Mouse (Mus musculus): ENCODE data around the gene Kdm5b. TPM values are rescaled to one million over a fixed set of nuclear protein-coding genes. Genes with fewer than 3 reads are reported as not detected.
A peak's percentile ranks its signal among the peaks of the same experiment; 100 is the strongest.
"Not testable (repeated sequence)": the region's sequence is repeated elsewhere in the genome, so short reads cannot be mapped to it uniquely, and the experiment has no call there.

Kdm5b gene
- polyA plus RNA-seq (2015; fragmentation: Nextera tagmentation; extraction: Ambion mirVana), result 96.1 and 98.8 TPM in 2 replicates

DNA sequence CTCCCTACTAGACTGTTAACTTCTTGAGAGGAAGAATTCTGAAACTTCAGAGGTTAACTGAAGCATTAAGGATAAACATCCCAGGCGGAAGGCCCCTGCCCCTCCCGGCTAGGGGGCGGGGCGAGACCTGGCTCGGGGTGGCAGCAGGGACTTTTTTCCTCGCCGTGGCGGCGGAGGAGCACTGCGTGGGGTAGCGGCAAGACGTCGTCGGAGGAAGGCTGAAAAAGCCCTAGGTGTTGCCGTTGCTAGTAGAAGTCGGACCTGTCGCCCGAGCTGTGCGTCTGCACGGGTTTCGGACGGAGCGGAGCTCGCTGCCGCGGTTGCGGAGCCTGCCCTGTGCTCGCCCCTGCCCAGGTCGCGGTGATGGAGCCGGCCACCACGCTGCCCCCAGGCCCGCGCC lies at the start of gene Kdm5b:
Gene Kdm5b, plus strand, starts transcription at position 196 of the 400 bp plus-strand sequence.
- Histone ChIP-seq H3K9ac (peak within 1 kb of the TSS; percentile 100), H3K27me3 (no peaks in the 10 kb centered on the region), H3K36me3 (no peaks in the 10 kb centered on the region), H3K9me3 (no peaks in the 10 kb centered on the region), H3K4me1 (peaks cover 36% of the 10 kb centered on the region), H3K4me3 (peak within 1 kb of the TSS; percentile 100), H3K27ac (peak within 1 kb of the TSS; percentile 96), H3K4me2 (replicated peaks) (peak within 1 kb of the TSS; percentile 72)
- peak; percentile 14; the same call in 1 of the 2 replicates for ATAC-seq (ENCODE audit: low FRiP score, low read depth)
- under 1% methylated on average over 34 of the region's 34 CpGs for WGBS

DNA sequence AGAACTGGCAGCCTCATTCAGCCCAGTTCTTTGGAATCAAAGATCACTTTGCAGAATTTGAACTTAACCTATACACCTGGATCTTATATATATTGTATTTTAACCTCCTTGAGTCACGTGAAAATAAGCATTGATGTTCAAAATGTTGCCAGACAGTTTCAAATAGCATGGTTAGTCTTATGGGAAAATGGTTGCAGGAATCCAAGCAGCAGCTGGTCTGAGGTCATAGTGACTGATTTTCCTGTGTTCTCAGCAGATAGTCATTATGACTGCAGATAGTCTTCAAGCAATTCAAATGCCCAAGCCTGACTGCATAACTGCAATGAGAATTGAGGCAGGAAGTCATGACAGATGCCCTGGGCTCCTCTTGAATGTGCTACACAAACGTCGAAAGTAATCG lies 47.8 kb upstream of the Kdm5b start:
- H3K9me3 ChIP-seq, result no peaks in the 10 kb centered on the region
- H3K4me3 ChIP-seq, result no peak overlapping the region
- H3K4me1 ChIP-seq, result peaks cover 27% of the 10 kb centered on the region
- H3K27me3 ChIP-seq, result peaks cover 45% of the 10 kb centered on the region
- no peak for ATAC-seq (ENCODE audit: low FRiP score, low read depth)
- no peak overlapping the region for H3K27ac ChIP-seq
- no peak overlapping the region for H3K9ac ChIP-seq
- no peak overlapping the region for H3K4me2 ChIP-seq (replicated peaks)
- WGBS, result 62% methylated on average over 4 of the region's 4 CpGs
- H3K36me3 ChIP-seq, result peaks cover 20% of the 10 kb centered on the region

DNA sequence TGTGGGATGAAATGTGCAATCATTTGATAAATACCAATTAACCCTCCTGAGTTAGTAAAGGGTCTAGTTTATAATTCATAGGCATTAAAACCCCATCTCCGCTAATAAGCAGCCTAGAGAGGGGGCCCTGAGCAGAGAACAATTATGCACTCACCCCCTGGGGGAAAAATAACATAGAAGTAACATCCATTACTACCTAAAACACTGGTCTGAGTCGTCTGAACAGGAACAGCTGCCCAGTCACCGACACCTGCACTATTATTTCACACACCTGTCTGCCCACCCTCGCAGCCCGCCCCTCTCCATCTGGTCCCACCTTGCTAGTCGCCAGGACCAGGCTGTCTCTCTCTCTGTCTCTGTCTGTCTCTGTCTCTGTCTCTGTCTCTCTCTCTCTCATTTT lies 47.4 kb upstream of the Kdm5b start:
- Histone ChIP-seq H3K4me1 (peaks cover 27% of the 10 kb centered on the region), H3K36me3 (peaks cover 16% of the 10 kb centered on the region), H3K4me3 (no peak overlapping the region), H3K4me2 (replicated peaks) (peak overlapping the region; percentile 77), H3K27ac (no peak overlapping the region), H3K27me3 (peaks cover 45% of the 10 kb centered on the region), H3K9me3 (no peaks in the 10 kb centered on the region), H3K9ac (no peak overlapping the region)
- 33% methylated on average over 6 of the region's 6 CpGs for WGBS
- ATAC-seq (ENCODE audit: low FRiP score, low read depth), result no peak

DNA sequence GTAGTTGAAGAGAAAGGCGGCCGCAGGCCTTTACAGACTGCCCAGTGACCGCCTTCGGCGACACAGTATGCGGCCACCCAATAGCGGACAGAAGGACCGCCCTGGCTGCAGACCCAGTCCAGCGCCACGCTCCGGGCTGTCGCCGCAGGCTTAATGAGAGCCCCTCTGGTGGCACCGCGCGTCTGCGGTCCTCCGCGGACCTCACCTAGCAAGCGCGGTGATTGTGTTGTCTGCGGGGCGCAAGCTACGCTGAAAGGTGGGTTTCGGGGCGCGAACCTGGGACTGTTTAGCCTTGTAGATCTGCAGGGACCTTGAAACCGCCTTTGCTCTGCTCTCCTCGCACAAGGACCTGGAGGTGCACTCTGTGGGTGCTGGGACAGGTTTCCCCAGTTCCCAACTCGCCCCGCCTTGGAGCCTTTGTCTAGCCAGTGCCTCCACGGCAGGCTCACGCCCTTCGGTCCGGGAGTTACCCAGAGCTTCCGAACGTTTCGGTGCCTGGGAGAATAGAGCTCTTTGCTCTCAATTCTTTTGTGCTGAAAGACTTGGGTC lies 46.6 kb upstream of the Kdm5b start:
- WGBS, result 3% methylated on average over 38 of the region's 38 CpGs
- Histone ChIP-seq H3K4me2 (replicated peaks) (peak overlapping the region; percentile 77), H3K9ac (peak overlapping the region; percentile 65), H3K9me3 (no peaks in the 10 kb centered on the region), H3K4me1 (peaks cover 27% of the 10 kb centered on the region), H3K36me3 (peaks cover 8% of the 10 kb centered on the region), H3K27ac (no peak overlapping the region), H3K4me3 (peak overlapping the region; percentile 43), H3K27me3 (peaks cover 45% of the 10 kb centered on the region)
- no peak for ATAC-seq (ENCODE audit: low FRiP score, low read depth)

DNA sequence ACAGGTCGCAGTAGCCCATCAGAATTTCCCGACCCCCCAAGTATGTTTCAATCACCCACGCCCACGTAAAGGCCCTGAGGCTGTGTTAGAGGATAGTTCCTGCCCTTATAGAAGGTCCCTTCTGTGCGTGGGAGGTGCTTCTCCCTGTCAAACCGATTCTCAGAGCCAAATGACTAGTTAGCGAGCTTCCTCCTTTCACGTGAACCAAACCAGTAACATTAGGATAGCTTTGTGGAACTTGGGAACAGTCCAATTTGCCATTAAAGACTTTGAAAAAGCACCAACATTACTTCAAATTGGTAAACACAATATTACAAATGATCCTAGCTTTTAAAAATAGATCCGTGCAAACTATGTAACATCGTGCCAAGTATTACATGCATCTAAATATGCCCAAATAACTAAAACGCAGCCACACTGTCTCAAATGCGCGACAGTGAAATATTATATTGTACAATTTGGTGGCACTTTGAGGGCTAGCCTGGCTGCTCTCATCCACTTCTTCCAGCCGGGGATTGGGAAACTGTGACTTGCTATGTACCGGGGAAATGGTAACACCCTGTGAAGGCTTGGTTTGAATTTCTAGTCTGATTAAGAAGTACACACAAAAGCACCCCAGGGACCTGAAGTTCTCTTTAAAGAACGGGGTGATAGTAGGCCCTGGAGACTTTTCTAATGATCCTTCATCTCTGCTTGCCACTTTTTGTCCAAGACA lies 45.9 kb upstream of the Kdm5b start:
- Histone ChIP-seq H3K4me2 (replicated peaks) (peak overlapping the region; percentile 77), H3K4me3 (peak overlapping the region; percentile 43), H3K4me1 (peaks cover 30% of the 10 kb centered on the region), H3K27ac (no peak overlapping the region), H3K27me3 (peaks cover 45% of the 10 kb centered on the region), H3K36me3 (peaks cover 5% of the 10 kb centered on the region), H3K9ac (peak overlapping the region; percentile 65), H3K9me3 (no peaks in the 10 kb centered on the region)
- WGBS, result 43% methylated on average over 16 of the region's 16 CpGs
- no peak for ATAC-seq (ENCODE audit: low FRiP score, low read depth)

DNA sequence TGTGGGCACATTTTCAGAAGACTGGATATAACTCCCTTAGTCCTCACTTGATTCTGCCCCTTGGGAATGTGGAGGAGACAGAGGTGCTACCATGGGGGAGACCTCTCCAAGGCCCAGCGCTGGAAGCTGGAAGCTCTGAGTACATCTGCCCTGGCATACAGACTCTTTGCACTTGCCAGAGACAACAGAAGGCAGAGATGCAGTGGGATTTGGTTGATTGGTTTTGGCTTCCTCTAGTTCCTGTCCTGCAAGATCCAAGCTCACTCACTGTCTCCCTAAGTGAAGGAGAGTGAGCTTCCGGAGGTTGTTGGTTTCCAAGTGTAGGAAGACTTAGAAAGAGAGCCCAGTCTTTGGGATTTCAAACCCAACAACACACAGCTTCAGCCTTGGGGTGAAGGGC lies 44.1 kb upstream of the Kdm5b start:
- Histone ChIP-seq H3K4me3 (no peak overlapping the region), H3K4me1 (peaks cover 30% of the 10 kb centered on the region), H3K27ac (peak overlapping the region; percentile 64), H3K9ac (no peak overlapping the region), H3K27me3 (peaks cover 42% of the 10 kb centered on the region), H3K9me3 (no peaks in the 10 kb centered on the region), H3K4me2 (replicated peaks) (no peak overlapping the region), H3K36me3 (no peaks in the 10 kb centered on the region)
- WGBS, result 75% methylated on average over 2 of the region's 2 CpGs
- ATAC-seq (ENCODE audit: low FRiP score, low read depth), result no peak

DNA sequence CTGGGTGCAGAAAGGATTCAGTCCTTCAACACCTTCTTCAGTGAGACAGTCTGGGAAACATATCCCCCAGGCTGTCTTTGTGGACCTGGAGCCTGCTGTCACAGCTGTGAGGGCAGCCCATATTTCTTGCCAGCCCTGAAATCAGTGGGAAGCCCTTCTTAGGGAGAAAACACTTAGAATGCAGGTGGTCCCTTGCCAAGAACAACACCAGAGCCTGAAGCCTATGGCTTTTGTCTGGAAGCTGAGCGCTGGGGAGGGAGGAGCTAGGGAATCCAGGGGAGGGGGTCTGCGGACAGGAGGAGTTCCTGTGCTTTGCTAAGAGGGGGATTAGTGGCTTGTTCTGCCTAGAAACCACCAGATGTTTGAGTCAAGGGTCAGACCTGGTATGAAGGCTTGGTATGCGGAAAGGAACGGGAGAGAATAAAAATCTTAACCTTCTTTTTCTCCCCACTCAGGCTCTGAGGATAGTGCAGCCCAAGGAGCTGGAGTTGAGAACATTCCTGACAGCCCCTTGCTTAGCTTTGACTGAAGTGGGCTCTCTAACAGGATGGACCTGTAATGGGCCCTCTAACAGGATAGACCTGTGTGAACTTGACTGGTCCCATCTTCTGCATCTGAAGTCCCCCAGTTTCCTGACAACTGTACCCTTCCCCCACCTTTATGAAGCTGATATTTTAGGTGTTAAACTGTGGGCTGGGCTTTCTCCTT lies 43.3 kb upstream of the Kdm5b start:
- Histone ChIP-seq H3K4me3 (no peak overlapping the region), H3K27me3 (peaks cover 36% of the 10 kb centered on the region), H3K4me1 (peaks cover 30% of the 10 kb centered on the region), H3K9me3 (no peaks in the 10 kb centered on the region), H3K27ac (peak overlapping the region; percentile 64), H3K4me2 (replicated peaks) (peak overlapping the region; percentile 5; the same call in 1 of the 2 replicates), H3K9ac (no peak overlapping the region), H3K36me3 (no peaks in the 10 kb centered on the region)
- 8% methylated on average over 4 of the region's 4 CpGs for WGBS
- peak; percentile 80 for ATAC-seq (ENCODE audit: low FRiP score, low read depth)

DNA sequence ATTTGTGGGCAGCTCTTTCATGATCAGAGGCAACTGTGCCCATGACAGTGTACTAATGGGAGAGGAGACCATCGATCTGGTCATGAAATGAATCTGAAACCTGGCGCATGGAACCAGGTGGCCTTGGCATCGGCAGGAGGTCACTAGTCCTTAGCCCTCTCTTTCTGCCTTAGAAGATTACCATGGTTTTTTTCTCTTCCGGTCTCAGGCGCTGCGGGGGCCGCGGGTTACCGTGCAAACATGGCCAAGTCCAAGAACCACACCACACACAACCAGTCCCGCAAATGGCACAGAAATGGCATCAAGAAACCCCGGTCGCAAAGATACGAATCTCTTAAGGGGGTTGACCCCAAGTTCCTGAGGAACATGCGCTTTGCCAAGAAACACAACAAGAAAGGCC lies 42.1 kb upstream of the Kdm5b start:
- H3K9me3 ChIP-seq; ATAC-seq (ENCODE audit: low FRiP score, low read depth); H3K4me2 ChIP-seq (replicated peaks); H3K36me3 ChIP-seq; H3K9ac ChIP-seq; H3K4me3 ChIP-seq; H3K27ac ChIP-seq: not testable (repeated sequence)
- Histone ChIP-seq H3K4me1 (peaks cover 27% of the 10 kb centered on the region), H3K27me3 (peaks cover 24% of the 10 kb centered on the region)
- WGBS, result 94% methylated on average over 14 of the region's 14 CpGs

DNA sequence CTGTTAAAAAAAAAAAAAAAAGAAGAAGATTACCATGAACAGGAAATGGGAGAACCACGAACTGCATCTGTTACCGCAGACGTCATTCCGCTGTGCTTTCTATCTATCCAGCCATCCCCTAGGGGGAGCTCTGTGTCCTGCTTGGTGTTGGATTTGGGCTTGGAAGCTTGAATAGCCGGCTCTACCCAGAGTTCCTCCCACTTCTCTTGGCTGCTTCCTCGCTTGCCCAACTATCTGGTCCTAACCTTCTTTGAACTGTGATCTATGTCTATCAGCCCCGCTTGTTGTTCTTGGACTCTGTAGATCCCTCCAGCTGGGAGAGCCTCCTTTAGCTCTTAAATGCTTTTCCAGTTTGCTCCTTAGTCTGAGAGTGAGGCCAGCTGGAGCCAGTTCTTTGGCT lies 41.3 kb upstream of the Kdm5b start:
- no peak for ATAC-seq (ENCODE audit: low FRiP score, low read depth)

DNA sequence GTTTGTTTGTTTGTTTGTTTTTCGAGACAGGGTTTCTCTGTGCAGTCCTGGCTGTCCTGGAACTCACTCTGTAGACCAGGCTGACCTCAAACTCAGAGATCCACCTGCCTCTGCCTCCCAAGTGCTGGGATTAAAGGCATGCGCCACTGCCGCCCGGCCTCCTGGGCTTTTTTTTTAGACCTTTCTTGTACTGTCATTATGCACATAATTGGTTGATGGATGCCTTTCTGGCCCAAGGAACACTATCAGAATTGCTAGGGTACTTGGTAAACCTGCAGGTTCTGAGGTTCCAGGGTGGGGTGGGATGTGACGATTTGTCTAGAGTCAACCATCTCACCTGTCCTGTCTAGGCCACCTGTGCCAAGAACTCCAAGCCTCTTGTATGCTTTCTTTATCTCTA lies 40.8 kb upstream of the Kdm5b start:
- H3K36me3 ChIP-seq; H3K27ac ChIP-seq; H3K4me3 ChIP-seq; H3K9me3 ChIP-seq; H3K4me2 ChIP-seq (replicated peaks); H3K9ac ChIP-seq; ATAC-seq (ENCODE audit: low FRiP score, low read depth): not testable (repeated sequence)
- WGBS, result 88% methylated on average over 5 of the region's 5 CpGs
- H3K27me3 ChIP-seq, result peaks cover 10% of the 10 kb centered on the region
- H3K4me1 ChIP-seq, result peaks cover 18% of the 10 kb centered on the region

More for the DNA sequence above, 41.3 kb upstream of the Kdm5b start:
- Histone ChIP-seq H3K4me2 (replicated peaks) (no peak overlapping the region), H3K27me3 (peaks cover 15% of the 10 kb centered on the region), H3K27ac (no peak overlapping the region), H3K4me3 (no peak overlapping the region), H3K36me3 (no peaks in the 10 kb centered on the region), H3K9ac (no peak overlapping the region), H3K4me1 (peaks cover 19% of the 10 kb centered on the region), H3K9me3 (no peaks in the 10 kb centered on the region)
- WGBS, result 17% methylated on average over 7 of the region's 7 CpGs

DNA sequence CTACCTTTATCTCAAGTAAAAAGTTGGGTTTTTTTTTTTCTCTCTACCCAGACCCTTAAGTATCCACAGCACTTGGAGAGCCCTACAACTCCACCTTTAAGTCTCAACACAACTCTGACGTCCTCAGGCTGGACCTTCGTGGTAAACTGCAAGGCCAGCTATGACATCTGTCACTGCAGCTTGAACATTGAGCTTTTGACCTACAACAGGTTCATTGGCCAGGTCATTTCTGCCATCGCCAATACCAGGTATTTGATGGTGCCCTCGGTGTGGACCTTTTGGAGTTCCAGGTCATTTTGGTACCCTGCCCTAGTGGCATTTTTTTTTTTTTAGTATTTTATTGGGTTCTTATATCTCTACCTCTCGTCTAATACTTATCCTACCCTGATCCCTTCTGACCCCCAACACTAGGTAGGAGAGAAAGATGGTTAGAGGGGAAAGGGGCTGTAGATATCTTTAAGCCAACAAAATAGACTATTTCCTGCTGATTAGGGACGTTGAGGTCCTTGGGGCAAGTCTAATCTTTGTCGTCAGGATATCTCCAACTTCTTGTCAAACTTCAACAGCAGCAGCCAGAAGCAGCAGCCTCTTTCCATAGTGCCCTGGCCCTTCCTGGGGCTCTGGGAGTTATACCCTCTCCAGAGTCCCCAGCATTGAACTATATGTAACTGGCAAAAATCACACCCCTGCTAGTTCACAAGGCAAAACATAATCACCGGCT lies 39.8 kb upstream of the Kdm5b start:
- Histone ChIP-seq H3K4me1 (peaks cover 18% of the 10 kb centered on the region), H3K36me3 (no peaks in the 10 kb centered on the region), H3K27ac (no peak overlapping the region), H3K9me3 (no peaks in the 10 kb centered on the region), H3K4me3 (no peak overlapping the region), H3K27me3 (peaks cover under 1% of the 10 kb centered on the region; the same call in 1 of the 2 replicates), H3K4me2 (replicated peaks) (no peak overlapping the region), H3K9ac (no peak overlapping the region)
- WGBS, result 75% methylated on average over 8 of the region's 8 CpGs
- no peak for ATAC-seq (ENCODE audit: low FRiP score, low read depth)

DNA sequence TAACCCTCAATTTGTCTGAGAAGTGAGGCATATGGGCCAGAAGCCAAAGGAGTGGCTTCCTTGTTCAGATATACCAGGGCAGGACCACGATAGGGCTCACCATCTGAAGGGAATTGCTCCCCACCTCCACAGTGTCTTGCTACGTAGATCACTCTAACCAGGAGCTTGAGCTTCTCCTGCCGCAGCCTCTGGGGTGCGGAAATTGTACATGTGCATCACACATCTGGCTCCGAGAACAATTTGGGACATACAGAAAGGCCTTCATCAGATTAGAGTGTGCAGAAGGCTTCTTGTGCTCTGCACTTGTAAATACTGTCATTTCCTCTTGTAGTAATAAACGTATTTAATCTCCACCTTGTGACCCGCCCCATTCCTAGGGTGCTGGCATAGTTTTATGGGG lies 38.8 kb upstream of the Kdm5b start:
- 72% methylated on average over 7 of the region's 7 CpGs for WGBS
- no peaks in the 10 kb centered on the region for H3K36me3 ChIP-seq
- ATAC-seq (ENCODE audit: low FRiP score, low read depth), result no peak
- H3K9me3 ChIP-seq, result no peaks in the 10 kb centered on the region
- H3K4me3 ChIP-seq, result no peak overlapping the region
- no peak overlapping the region for H3K27ac ChIP-seq
- H3K27me3 ChIP-seq, result no peaks in the 10 kb centered on the region
- peaks cover 14% of the 10 kb centered on the region for H3K4me1 ChIP-seq
- no peak overlapping the region for H3K4me2 ChIP-seq (replicated peaks)
- H3K9ac ChIP-seq, result no peak overlapping the region

Data from limb, embryonic 13.5 days (tissue).